Mouse (Mus musculus) embryonic facial prominence, embryonic 10.5 days (tissue): ENCODE measurements around the gene Tulp2. TPM values are rescaled to one million over a fixed set of nuclear protein-coding genes. Genes with fewer than 3 reads are reported as not detected.

Experiments
- microRNA-seq: library from miRNA; unstranded; fragments of <30 nt; microRNA quantifications from one replicate; pipeline ENCODE4, GENCODE M21; 2017
- polyA plus RNA-seq: library from polyadenylated mRNA; unstranded; fragments of >200 nt; fragmentation: Nextera tagmentation; extraction: Ambion mirVana; gene quantifications from 2 replicates; pipeline ENCODE4 v1.2.1, GENCODE M21; 2016

The Tulp2 gene
- polyA plus RNA-seq, 1 experiment from 2014 or later, result 1.4 TPM

Small RNAs within 50 kb of the gene (microRNA-seq; reads per million reads assigned to microRNA genes)
- gene Gm22133, result 1.8 reads per million

Other genes with a start within 250 kb of the Tulp2 start
- 0.50 and 0.88 TPM in 2 replicates for gene Cd37, start 242.8 kb upstream of the Tulp2 start, polyA plus RNA-seq
- 0.28 and 0.32 TPM in 2 replicates for gene Slc6a16, start 240.8 kb upstream of the Tulp2 start, polyA plus RNA-seq
- not detected in 2 replicates for gene Slc6a21, start 204.4 kb upstream of the Tulp2 start, polyA plus RNA-seq
- 10.6 and 11.3 TPM in 2 replicates for gene Trpm4, start 148.1 kb upstream of the Tulp2 start, polyA plus RNA-seq
- 0.31 and 0.64 TPM in 2 replicates for gene Hrc, start 146.6 kb upstream of the Tulp2 start, polyA plus RNA-seq
- 5.8 and 7.1 TPM in 2 replicates for gene Ppfia3, start 114.9 kb upstream of the Tulp2 start, polyA plus RNA-seq
- gene Lin7b, start 111.3 kb upstream of the Tulp2 start, polyA plus RNA-seq, result 0.24 and 1.2 TPM in 2 replicates
- gene Snrnp70, start 86.1 kb upstream of the Tulp2 start, polyA plus RNA-seq, result 285 and 287 TPM in 2 replicates
- gene Kcna7, start 76.2 kb upstream of the Tulp2 start, polyA plus RNA-seq, result 0.06 TPM in 1 of 2 replicates, not detected in the other
- 2.8 TPM in 2 replicates for gene Ntf5, start 68.2 kb upstream of the Tulp2 start, polyA plus RNA-seq
- gene Lhb, start 61.1 kb upstream of the Tulp2 start, polyA plus RNA-seq, result 0.24 and 0.70 TPM in 2 replicates
- 44.2 and 45.5 TPM in 2 replicates for gene Gys1, start 47.0 kb upstream of the Tulp2 start, polyA plus RNA-seq
- gene Ruvbl2, start 43.8 kb upstream of the Tulp2 start, polyA plus RNA-seq, result 227 TPM in 2 replicates
- gene Ftl1, start 22.0 kb upstream of the Tulp2 start, polyA plus RNA-seq, result 5,460 and 5,734 TPM in 2 replicates
- 243 and 247 TPM in 2 replicates for gene Bax, start 15.0 kb upstream of the Tulp2 start, polyA plus RNA-seq
- not detected in 2 replicates for gene Gm45808, start 4.9 kb downstream of the Tulp2 start, polyA plus RNA-seq
- 5.7 and 7.4 TPM in 2 replicates for gene Dhdh, start 6.9 kb downstream of the Tulp2 start, polyA plus RNA-seq
- gene Nucb1, start 28.5 kb downstream of the Tulp2 start, polyA plus RNA-seq, result 115 and 123 TPM in 2 replicates
- 18.6 and 21.6 TPM in 2 replicates for gene Ppp1r15a, start 44.4 kb downstream of the Tulp2 start, polyA plus RNA-seq
- gene Plekha4, start 44.5 kb downstream of the Tulp2 start, polyA plus RNA-seq, result 1.9 and 2.3 TPM in 2 replicates
- gene Hsd17b14, start 73.0 kb downstream of the Tulp2 start, polyA plus RNA-seq, result 0.87 and 0.92 TPM in 2 replicates
- gene Bcat2, start 88.3 kb downstream of the Tulp2 start, polyA plus RNA-seq, result 51.1 and 51.9 TPM in 2 replicates
- not detected in 2 replicates for gene Fgf21, start 133.6 kb downstream of the Tulp2 start, polyA plus RNA-seq
- gene Fut1, start 135.4 kb downstream of the Tulp2 start, polyA plus RNA-seq, result 0.07 and 0.44 TPM in 2 replicates
- gene Izumo1, start 139.9 kb downstream of the Tulp2 start, polyA plus RNA-seq, result 0.07 and 0.10 TPM in 2 replicates
- 6.5 and 6.8 TPM in 2 replicates for gene Rasip1, start 145.6 kb downstream of the Tulp2 start, polyA plus RNA-seq
- 1.3 and 3.1 TPM in 2 replicates for gene Mamstr, start 158.1 kb downstream of the Tulp2 start, polyA plus RNA-seq
- gene Fut2, start 184.5 kb downstream of the Tulp2 start, polyA plus RNA-seq, result 0.07 and 0.16 TPM in 2 replicates
- gene Ntn5, start 202.1 kb downstream of the Tulp2 start, polyA plus RNA-seq, result 0.28 and 0.42 TPM in 2 replicates
- 0.55 and 0.64 TPM in 2 replicates for gene Sec1, start 212.5 kb downstream of the Tulp2 start, polyA plus RNA-seq
- 8.5 and 9.1 TPM in 2 replicates for gene Car11, start 218.0 kb downstream of the Tulp2 start, polyA plus RNA-seq
- 3.6 and 4.3 TPM in 2 replicates for gene Dbp, start 223.2 kb downstream of the Tulp2 start, polyA plus RNA-seq
- 1,168 and 1,206 TPM in 2 replicates for gene Rpl18, start 233.6 kb downstream of the Tulp2 start, polyA plus RNA-seq
- 41.5 and 42.1 TPM in 2 replicates for gene Sphk2, start 236.1 kb downstream of the Tulp2 start, polyA plus RNA-seq
- 1.8 and 2.2 TPM in 2 replicates for gene Fam83e, start 239.3 kb downstream of the Tulp2 start, polyA plus RNA-seq
- 0.22 TPM in 1 of 2 replicates, not detected in the other for gene Spaca4, start 243.9 kb downstream of the Tulp2 start, polyA plus RNA-seq